ENCODE assay signal across 9 mouse cellular contexts in the genomic region with DNA sequence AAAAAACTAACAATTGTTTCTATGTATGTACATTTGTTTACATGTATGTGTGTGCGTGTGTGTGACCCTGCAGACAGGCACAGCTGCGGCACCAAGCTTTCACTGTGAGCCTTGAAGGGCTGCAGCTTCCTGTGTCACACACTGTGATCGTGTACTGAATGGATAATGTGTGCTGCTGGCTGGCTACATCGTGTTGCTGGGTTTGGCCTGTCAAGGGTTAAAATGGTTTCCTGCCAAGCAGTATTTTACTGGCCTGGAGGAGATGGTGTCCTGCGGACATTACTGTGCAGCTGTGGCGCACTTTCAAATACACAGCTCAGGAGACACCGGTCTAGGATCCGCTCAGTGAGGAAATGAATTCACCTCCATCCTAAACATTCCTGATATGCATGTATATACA. TPM values are rescaled to one million over a fixed set of nuclear protein-coding genes. Genes with fewer than 3 reads are reported as not detected.
DNase-seq lines count a peak whose midpoint lies in the region; ATAC-seq and TF ChIP-seq lines count a peak whose summit lies in the region.
"Had no signal": no experiment of that assay in that cellular context is flagged by ENCODE, and none has a peak within 500 bp of the region (broad histone marks: within the 10 kb centered on the region; RNA-seq: fewer than 3 reads in every experiment).

No protein-coding gene starts in this region.

- no peak for TF ChIP-seq POLR2A in kidney, adult 2 months (IDR thresholded peaks at IDR 0.05; ENCODE audit: low read depth, low read length)

- no peak overlapping the region for H3K9ac ChIP-seq in kidney, postnatal 0 days (ENCODE audit: low read depth, low read length)
- H3K9ac ChIP-seq in hindbrain, embryonic 15.5 days, result no peak overlapping the region
- H3K9ac ChIP-seq in midbrain, embryonic 14.5 days (replicated peaks; ENCODE audit: low read length), result no peak overlapping the region; the same call in 1 of the 2 replicates
- H3K9ac ChIP-seq: liver, embryonic 14.5 days had no signal

- ATAC-seq in kidney, postnatal 0 days (replicated peaks; ENCODE audit: low FRiP score, low read depth), result no peak
- peak; percentile 89 for ATAC-seq in hindbrain, embryonic 15.5 days (ENCODE audit: low FRiP score, low read depth)
- ATAC-seq in midbrain, embryonic 14.5 days (ENCODE audit: low FRiP score, low TSS enrichment), result peak; percentile 78

- no peak for TF ChIP-seq CTCF in kidney, postnatal 0 days (IDR thresholded peaks at IDR 0.05; ENCODE audit: low read depth)
- TF ChIP-seq CTCF in kidney, adult 2 months (conservative IDR thresholded peaks at IDR 0.05; ENCODE audit: insufficient read depth, insufficient read length, low read depth, low read length), result no peak

- DNase-seq in kidney, postnatal 0 days (ENCODE audit: low spot score), result peak; percentile 8
- no peak for DNase-seq in kidney, adult 2 months
- DNase-seq in cerebellum, postnatal 4 days (ENCODE audit: low spot score in 2 of 2), result peak; percentile 36 to 61
- peak; percentile 89 for DNase-seq in midbrain, embryonic 14.5 days
- DNase-seq in c-Kit-positive CD71-positive TER-119-positive erythroid progenitor cells, embryonic 14.5 days (ENCODE audit: low spot score), result no peak
- no peak for DNase-seq in ovary, postnatal 14 days (ENCODE audit: low spot score)
- no peak for DNase-seq in kidney, adult 9 months

- H3K9me3 ChIP-seq in kidney, postnatal 0 days (replicated peaks; ENCODE audit: low read length), result no peaks in the 10 kb centered on the region; the same call in 1 of the 2 replicates
- H3K9me3 ChIP-seq in hindbrain, embryonic 15.5 days, result peaks cover 2% of the 10 kb centered on the region; the same call in 1 of the 2 replicates
- peaks cover 19% of the 10 kb centered on the region for H3K9me3 ChIP-seq in midbrain, embryonic 14.5 days (ENCODE audit: control insufficient read depth, low read length)

- H3K36me3 ChIP-seq in kidney, postnatal 0 days (ENCODE audit: insufficient read depth, low read length), result no peaks in the 10 kb centered on the region
- H3K36me3 ChIP-seq in kidney, adult 2 months (ENCODE audit: control insufficient read depth, insufficient read depth, low read length), result peaks cover 1% of the 10 kb centered on the region
- H3K36me3 ChIP-seq in hindbrain, embryonic 15.5 days, result peaks cover 13% of the 10 kb centered on the region
- H3K36me3 ChIP-seq in midbrain, embryonic 14.5 days (ENCODE audit: control insufficient read depth, insufficient read depth, low read length), result 0 out of 2 replicates have a peak, but pooled peaks cover 2% of the 10 kb centered on the region

- no peak overlapping the region for H3K4me3 ChIP-seq in kidney, postnatal 0 days (replicated peaks; ENCODE audit: low read depth, low read length)
- H3K4me3 ChIP-seq in kidney, adult 2 months (ENCODE audit: insufficient read depth, low read depth, low read length), result no peak overlapping the region
- 0 out of 2 replicates have a peak overlapping the region, but pooled peaks have one; percentile 5 for H3K4me3 ChIP-seq in hindbrain, embryonic 15.5 days
- H3K4me3 ChIP-seq in midbrain, embryonic 14.5 days (replicated peaks; ENCODE audit: low read depth, low read length), result no peak overlapping the region

- WGBS in kidney, postnatal 0 days, result 37% methylated on average over 8 of the region's 8 CpGs
- WGBS in kidney, adult 2 months, result 57% methylated on average over 8 of the region's 8 CpGs
- WGBS in hindbrain, embryonic 15.5 days, result 11% methylated on average over 8 of the region's 8 CpGs
- WGBS in midbrain, embryonic 14.5 days, result 22% methylated on average over 8 of the region's 8 CpGs

- H3K27ac ChIP-seq in kidney, postnatal 0 days, result no peak overlapping the region
- H3K27ac ChIP-seq in kidney, adult 2 months (ENCODE audit: insufficient read depth, low read depth, low read length), result no peak overlapping the region
- H3K27ac ChIP-seq in hindbrain, embryonic 15.5 days (replicated peaks), result peak overlapping the region; percentile 68
- H3K27ac ChIP-seq in midbrain, embryonic 14.5 days (replicated peaks; ENCODE audit: low read depth, low read length), result peak overlapping the region; percentile 47
- H3K27ac ChIP-seq: liver, embryonic 14.5 days had no signal

- H3K27me3 ChIP-seq in kidney, postnatal 0 days (ENCODE audit: insufficient read depth, low read length), result no peaks in the 10 kb centered on the region
- H3K27me3 ChIP-seq in kidney, adult 2 months (replicated peaks; ENCODE audit: control insufficient read depth, insufficient read depth, low read length), result no peaks in the 10 kb centered on the region
- H3K27me3 ChIP-seq in hindbrain, embryonic 15.5 days, result no peaks in the 10 kb centered on the region
- H3K27me3 ChIP-seq in midbrain, embryonic 14.5 days (ENCODE audit: control insufficient read depth, insufficient read depth, low read length), result no peaks in the 10 kb centered on the region

- H3K4me2 ChIP-seq in kidney, postnatal 0 days (ENCODE audit: low read length), result no peak overlapping the region
- H3K4me2 ChIP-seq in hindbrain, embryonic 15.5 days, result peak overlapping the region; percentile 43
- peak overlapping the region; percentile 26 for H3K4me2 ChIP-seq in midbrain, embryonic 14.5 days (ENCODE audit: low read length)

- no peaks in the 10 kb centered on the region for H3K4me1 ChIP-seq in kidney, postnatal 0 days (replicated peaks; ENCODE audit: insufficient read depth, low read length)
- no peaks in the 10 kb centered on the region for H3K4me1 ChIP-seq in kidney, adult 2 months (ENCODE audit: control insufficient read depth, insufficient read depth, low read length)
- H3K4me1 ChIP-seq in hindbrain, embryonic 15.5 days (replicated peaks), result peaks cover 8% of the 10 kb centered on the region; the same call in 1 of the 2 replicates
- H3K4me1 ChIP-seq in midbrain, embryonic 14.5 days (ENCODE audit: control insufficient read depth, insufficient read depth, low read length), result peaks cover 9% of the 10 kb centered on the region

RNA-seq across cellular contexts. Expression of a gene that starts 3.7 kb away (rescaled TPM):
- polyA plus RNA-seq in kidney, postnatal 0 days (2015; fragmentation: Nextera tagmentation; extraction: Ambion mirVana), result 0.83 and 0.92 TPM in 2 replicates
- polyA plus RNA-seq in kidney, adult 2 months (2012; rRNA removed), result 6.0 and 7.1 TPM in 2 replicates
- polyA plus RNA-seq in hindbrain, embryonic 15.5 days (2015; fragmentation: Nextera tagmentation; extraction: Ambion mirVana), result 343 and 371 TPM in 2 replicates
- polyA plus RNA-seq in midbrain, embryonic 14.5 days (2014; fragmentation: Nextera tagmentation; extraction: Ambion mirVana), result 225 and 247 TPM in 2 replicates

Comparison
In these comparisons a context has a peak if more than half of its experiments do, and no peak if none do; other contexts are left out.
1. DNase-seq: peak in kidney, postnatal 0 days (single experiment), cerebellum, postnatal 4 days (2 of 2) and midbrain, embryonic 14.5 days (single experiment); none in kidney, adult 2 months (single experiment), c-Kit-positive CD71-positive TER-119-positive erythroid progenitor cells, embryonic 14.5 days (single experiment), ovary, postnatal 14 days (single experiment) and kidney, adult 9 months (single experiment).
2. H3K27ac ChIP-seq: peak in hindbrain, embryonic 15.5 days (single experiment) and midbrain, embryonic 14.5 days (single experiment); none in kidney, postnatal 0 days (single experiment) and kidney, adult 2 months (single experiment).
3. RNA of a gene that starts 3.7 kb away (polyA plus RNA-seq): 343 to 371 TPM in hindbrain, embryonic 15.5 days and 225 to 247 TPM in midbrain, embryonic 14.5 days; 6.0 to 7.1 TPM in kidney, adult 2 months and 0.83 to 0.92 TPM in kidney, postnatal 0 days; every median in the first group is over 10 times any median in the second.